Mouse (Mus musculus) olfactory bulb, adult 2 months (tissue): Measurements from ENCODE around the gene Lrp6. TPM values are rescaled to one million over a fixed set of nuclear protein-coding genes. Genes with fewer than 3 reads are reported as not detected.

ENCODE experiments used
- H3K27ac ChIP-seq: fragments of 200-500 bp; 2 replicates; pipeline ENCODE4 v1.5.1; 2012; ENCODE audit warnings: low read depth, low read length; ENCODE audit not compliant: insufficient read depth
- H3K4me1 ChIP-seq: fragments of 200-500 bp; 2 replicates; pipeline ENCODE4 v1.6.1; 2012; ENCODE audit warnings: low read length; ENCODE audit not compliant: control insufficient read depth, insufficient read depth
- H3K4me3 ChIP-seq: fragments of 200-500 bp; 2 replicates; pipeline ENCODE4 v1.5.1; 2012; ENCODE audit warnings: mild to moderate bottlenecking, low read depth, low read length, moderate library complexity; ENCODE audit not compliant: insufficient read depth
- CTCF ChIP-seq: fragments of 200-500 bp; IDR thresholded peaks from 2 replicates; pipeline ENCODE4 v1.5.1; 2012; ENCODE audit warnings: low read depth, mild to moderate bottlenecking, low read length, moderate library complexity; ENCODE audit not compliant: insufficient read depth
- POLR2A ChIP-seq: fragments of 200-500 bp; IDR thresholded peaks from 2 replicates; pipeline ENCODE4 v1.6.1; 2012; ENCODE audit warnings: mild to moderate bottlenecking, low read depth, low read length, moderate library complexity; ENCODE audit not compliant: insufficient read depth
- WGBS: fragments of 180-500 bp; shearing (Covaris S2); methylation state at CpG from one replicate; pipeline ENCODE4 v1.1.7; 2018; 5-methylcytosine and 5-hydroxymethylcytosine counted together
- polyA plus RNA-seq: library from polyadenylated mRNA; stranded (reverse); fragments of >200 nt; gene quantifications from 2 replicates; pipeline ENCODE4 v1.2.4, GENCODE M21; 2012; ENCODE audit warnings: low replicate concordance; ENCODE audit not compliant: missing spikeins, insufficient read depth, insufficient read length

Lrp6 gene
- polyA plus RNA-seq, 1 experiment = 154 TPM

DNA sequence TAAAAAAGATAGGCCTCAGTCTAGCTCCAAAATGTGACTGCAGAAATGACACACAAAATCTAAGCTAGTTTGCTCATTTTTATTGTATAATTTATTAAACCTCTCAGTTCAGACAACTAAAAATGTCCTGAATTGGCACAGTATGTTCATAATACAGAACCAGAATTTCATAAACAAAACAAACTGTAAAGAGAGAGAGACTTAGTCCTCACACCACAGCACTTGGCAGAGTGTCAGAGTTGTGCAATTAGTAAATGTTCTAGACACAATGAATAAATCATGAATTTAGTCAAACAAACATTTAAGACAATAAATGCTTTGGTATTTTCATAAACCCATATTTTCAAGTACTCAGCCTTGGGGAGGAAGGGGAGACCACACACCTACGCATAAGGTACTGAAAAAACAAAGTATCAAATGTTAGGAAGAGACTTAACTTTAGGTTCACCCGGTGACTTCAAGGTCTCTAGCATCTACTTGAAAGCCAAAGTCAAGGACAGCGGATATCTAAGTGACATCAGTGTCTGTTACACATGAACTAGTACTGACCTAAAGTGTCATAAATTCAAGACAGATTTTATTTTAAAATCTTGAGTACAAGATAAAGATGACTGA, 52.8 kb downstream of the Lrp6 start:
- peaks cover 3% of the 10 kb centered on the region; the same call in 1 of the 2 replicates for H3K4me1 ChIP-seq
- H3K27ac ChIP-seq = no peak overlapping the region
- no peak overlapping the region for H3K4me3 ChIP-seq
- 92% methylated on average over 3 of the region's 3 CpGs for WGBS
- TF ChIP-seq POLR2A = no peak

DNA sequence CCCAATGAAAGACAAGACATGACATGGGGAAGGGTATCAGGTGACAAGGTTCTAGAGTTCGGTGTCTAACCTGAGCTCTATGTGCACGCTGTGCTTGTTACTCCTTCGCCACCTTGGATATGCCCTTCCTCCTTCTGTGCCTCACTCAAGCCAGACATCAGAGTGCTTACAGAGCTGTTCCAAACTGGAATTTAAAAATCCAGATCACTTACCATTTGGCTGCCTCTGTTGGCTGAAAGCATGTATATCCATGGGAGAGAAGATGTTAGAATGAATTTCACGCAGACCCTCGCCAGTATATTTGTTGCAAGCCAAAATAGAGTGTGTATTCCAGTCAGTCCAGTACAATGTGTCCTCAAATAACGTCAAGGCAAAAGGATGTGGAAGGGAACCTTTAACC, 53.8 kb downstream of the Lrp6 start:
- TF ChIP-seq CTCF = no peak
- TF ChIP-seq POLR2A = no peak
- WGBS = 75% methylated on average over 6 of the region's 6 CpGs
- H3K4me3 ChIP-seq = no peak overlapping the region
- peaks cover 3% of the 10 kb centered on the region; the same call in 1 of the 2 replicates for H3K4me1 ChIP-seq
- peak overlapping the region; percentile 7; the same call in 1 of the 2 replicates for H3K27ac ChIP-seq

DNA sequence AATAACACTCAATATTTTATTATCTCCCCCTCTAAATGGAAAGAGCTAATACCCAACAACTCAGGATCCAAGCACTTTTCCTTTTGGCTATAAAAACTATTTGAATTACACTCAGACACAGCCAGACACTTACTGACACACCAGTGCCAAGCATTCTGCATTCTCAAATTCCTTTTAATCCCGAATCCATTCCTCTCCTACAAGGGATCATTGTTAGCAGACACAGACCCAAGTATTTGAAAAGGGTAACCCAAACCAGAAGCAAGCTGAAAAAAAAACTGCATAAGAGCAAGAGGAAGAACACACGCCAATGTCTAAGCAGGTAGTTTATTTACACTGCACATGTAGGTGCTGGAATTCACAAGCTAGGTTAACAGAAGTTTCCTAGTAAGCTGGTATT, 54.3 kb downstream of the Lrp6 start:
- TF ChIP-seq CTCF (no peak), POLR2A (no peak)
- Histone ChIP-seq H3K4me3 (no peak overlapping the region), H3K4me1 (peaks cover 3% of the 10 kb centered on the region; the same call in 1 of the 2 replicates), H3K27ac (no peak overlapping the region)
- WGBS = 69% methylated on average over 2 of the region's 2 CpGs

DNA sequence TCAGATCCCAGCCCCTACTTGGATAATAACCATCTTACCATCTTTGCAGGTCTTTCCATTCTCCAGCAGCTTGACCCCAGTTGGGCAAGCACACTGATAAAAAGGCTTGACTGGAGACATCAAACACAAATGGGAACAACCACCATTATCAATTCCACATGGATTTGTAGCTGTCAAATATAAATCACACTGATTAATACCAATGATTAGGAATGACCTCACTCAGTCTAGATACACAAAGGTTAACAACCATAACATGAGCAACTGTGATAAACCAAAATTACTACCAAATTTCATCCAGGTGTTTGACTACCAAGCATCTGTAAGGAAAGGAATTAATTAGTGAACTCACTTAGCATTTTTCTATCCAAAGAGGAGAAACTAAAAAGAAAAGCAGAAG, 55.6 kb downstream of the Lrp6 start:
- no peak for TF ChIP-seq CTCF
- TF ChIP-seq POLR2A = no peak
- H3K4me1 ChIP-seq = peaks cover 3% of the 10 kb centered on the region; the same call in 1 of the 2 replicates
- H3K27ac ChIP-seq = no peak overlapping the region
- H3K4me3 ChIP-seq = no peak overlapping the region

DNA sequence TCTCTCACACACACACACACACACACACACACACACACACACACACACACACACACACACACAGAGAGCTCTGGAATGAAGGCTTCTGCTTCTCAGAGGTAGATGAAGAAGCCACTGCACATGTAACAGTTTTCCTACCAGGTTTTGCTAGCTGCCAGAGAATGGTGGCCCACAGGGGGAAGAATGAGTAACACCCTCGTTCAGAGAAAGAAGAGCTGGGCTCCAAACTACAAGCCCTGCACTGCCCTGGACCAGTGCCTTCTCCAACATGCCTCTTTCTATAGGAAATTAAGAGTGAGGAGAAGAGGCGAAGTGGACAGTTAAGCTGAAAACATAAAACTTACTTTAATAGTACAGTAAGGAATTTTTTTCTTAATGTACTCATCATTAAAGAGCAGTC, 56.5 kb downstream of the Lrp6 start:
- 58% methylated on average over 2 of the region's 2 CpGs for WGBS
- Histone ChIP-seq H3K4me3 (no peak overlapping the region), H3K4me1 (peaks cover 3% of the 10 kb centered on the region; the same call in 1 of the 2 replicates), H3K27ac (no peak overlapping the region)
- TF ChIP-seq POLR2A = no peak
- no peak for TF ChIP-seq CTCF

DNA sequence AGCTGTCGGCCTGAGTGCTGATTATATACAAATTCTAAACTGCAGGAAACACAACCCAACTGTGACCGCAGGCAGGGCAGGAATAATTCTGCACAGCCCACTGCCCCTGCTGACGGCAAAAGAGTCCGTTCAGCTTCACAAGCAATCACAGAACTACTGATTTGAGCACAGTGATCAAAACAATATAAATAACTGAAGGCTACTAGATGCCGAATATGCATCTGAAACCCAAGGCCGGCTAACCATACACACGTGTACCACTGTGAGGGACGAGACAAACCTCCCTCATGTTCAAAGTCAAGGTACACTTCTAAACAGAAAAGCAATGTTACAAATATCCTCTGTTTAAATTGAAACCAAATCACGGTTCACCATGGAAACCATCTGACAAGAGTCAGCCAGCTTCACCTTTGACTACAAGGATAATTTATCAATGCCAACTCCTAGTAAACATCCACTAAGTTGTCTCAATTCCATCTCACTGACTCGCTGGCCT, 57.0 kb downstream of the Lrp6 start:
- H3K4me3 ChIP-seq = no peak overlapping the region
- H3K4me1 ChIP-seq = peaks cover 3% of the 10 kb centered on the region; the same call in 1 of the 2 replicates
- 79% methylated on average over 10 of the region's 10 CpGs for WGBS
- H3K27ac ChIP-seq = no peak overlapping the region
- TF ChIP-seq CTCF (no peak), POLR2A (no peak)

DNA sequence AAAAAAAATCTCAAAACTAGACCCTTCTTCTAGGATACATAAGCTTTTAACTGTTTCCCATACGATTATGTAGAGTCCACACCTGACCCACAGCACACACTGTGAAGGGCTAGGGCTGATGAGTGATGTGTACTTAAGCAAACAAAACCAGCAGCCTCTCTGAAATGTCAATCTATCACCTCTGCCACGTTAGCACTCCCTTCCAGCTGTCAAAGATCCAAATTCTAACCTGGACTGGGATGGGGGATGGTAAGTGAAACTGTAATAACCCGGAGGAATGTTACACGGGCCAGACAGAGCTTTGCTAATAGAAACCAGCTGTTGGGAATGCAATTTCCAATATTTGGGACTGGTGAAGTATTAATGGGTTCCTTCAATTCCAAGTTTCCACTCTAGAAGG, 61.9 kb downstream of the Lrp6 start:
- WGBS = 78% methylated on average over 4 of the region's 4 CpGs
- Histone ChIP-seq H3K27ac (no peak overlapping the region), H3K4me3 (no peak overlapping the region), H3K4me1 (peaks cover 2% of the 10 kb centered on the region; the same call in 1 of the 2 replicates)
- TF ChIP-seq POLR2A (no peak), CTCF (no peak)

DNA sequence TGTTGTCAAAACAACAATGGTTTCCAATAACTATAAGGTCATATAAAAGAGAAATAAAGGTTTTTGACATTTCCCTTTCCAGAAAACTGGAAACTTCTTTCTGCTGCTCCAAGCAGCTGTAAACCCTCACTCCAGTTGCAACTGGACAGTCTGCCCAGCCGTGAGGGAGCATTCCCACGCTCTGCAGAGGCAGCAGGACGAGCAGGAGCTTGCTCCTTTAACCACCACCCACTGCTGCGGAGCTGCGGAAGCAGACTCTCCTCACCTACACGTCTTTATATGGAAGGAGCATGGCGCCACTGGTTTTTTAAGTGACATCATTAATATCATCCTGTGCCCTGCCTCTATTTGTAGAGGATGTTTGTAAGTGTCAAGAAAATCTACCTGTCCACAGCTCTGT, 64.4 kb downstream of the Lrp6 start:
- 78% methylated on average over 7 of the region's 7 CpGs for WGBS
- Histone ChIP-seq H3K4me3 (no peak overlapping the region), H3K4me1 (peaks cover 2% of the 10 kb centered on the region; the same call in 1 of the 2 replicates)

DNA sequence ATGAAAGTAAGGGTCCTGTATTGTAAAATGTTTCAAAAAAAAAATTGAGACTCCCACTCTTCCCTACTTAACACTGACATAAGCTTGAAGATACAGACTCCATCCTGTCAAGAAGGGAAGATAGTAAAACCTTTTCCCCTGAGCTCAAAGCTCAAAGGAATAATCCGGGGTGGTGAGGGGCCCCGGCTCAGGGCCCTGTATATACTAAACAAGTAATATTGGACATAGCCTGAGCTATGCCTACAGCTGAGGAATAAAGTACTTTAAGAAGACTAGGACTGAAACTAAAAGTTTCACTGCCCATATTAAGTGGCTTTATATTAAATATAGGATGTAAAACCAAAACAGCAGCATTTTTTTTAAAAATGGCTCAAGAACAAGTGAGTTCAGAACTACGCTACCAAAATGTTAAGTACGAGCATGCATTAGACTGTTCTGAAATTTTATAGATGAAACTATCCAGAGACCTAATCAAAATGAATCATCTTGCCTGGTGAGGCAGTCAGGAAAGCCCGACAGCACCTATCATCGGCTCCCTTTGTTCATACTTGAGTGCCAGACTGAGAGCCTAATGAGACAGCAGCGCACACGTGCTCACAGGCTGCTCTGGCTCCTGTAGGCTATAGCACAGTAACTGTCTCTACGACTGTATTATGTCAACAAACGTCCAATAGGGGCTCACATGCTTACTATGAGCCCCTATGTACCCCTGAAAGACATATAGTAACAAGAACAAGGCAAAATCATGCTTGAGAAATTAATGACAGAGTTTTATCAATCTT, 66.2 kb downstream of the Lrp6 start:
- TF ChIP-seq POLR2A (no peak), CTCF (no peak)

More for the DNA sequence above, 64.4 kb downstream of the Lrp6 start:
- no peak for TF ChIP-seq POLR2A
- no peak for TF ChIP-seq CTCF
- H3K27ac ChIP-seq = no peak overlapping the region

More for the DNA sequence above, 66.2 kb downstream of the Lrp6 start:
- 76% methylated on average over 10 of the region's 10 CpGs for WGBS
- peaks cover 2% of the 10 kb centered on the region; the same call in 1 of the 2 replicates for H3K4me1 ChIP-seq
- H3K4me3 ChIP-seq = no peak overlapping the region
- no peak overlapping the region for H3K27ac ChIP-seq
